Mouse (Mus musculus) MEL (cell line): Measurements from ENCODE around the gene Tank. TPM values are rescaled to one million over a fixed set of nuclear protein-coding genes. Genes with fewer than 3 reads are reported as not detected.

ENCODE experiments used
- DNase-seq: peaks from one replicate; pipeline ENCODE4 v3.0.0; 2011; ENCODE audit warnings: low read depth, low spot score
- H3K27ac ChIP-seq: 2 replicates; pipeline ENCODE4 v1.5.1; 2012; ENCODE audit warnings: low read depth, mild to moderate bottlenecking, control low read depth, low read length, moderate library complexity; ENCODE audit not compliant: control insufficient read depth
- H3K27me3 ChIP-seq, 2 experiments: fragments of 150-350 bp in 1 of 2; sonication (generic) in 1 of 2; 2 replicates each; pipeline ENCODE4 v1.6.1; 2012; ENCODE audit warnings: low read length in 2 of 2, mild to moderate bottlenecking in 2 of 2, improper control_type of control experiment in 1 of 2, moderate library complexity in 1 of 2; ENCODE audit not compliant: insufficient read depth in 2 of 2, control insufficient read depth in 1 of 2
- H3K36me3 ChIP-seq, 2 experiments: 2 replicates each; pipeline ENCODE4 v1.6.1; 2012 to 2014; ENCODE audit warnings: low read length in 2 of 2, improper control_type of control experiment in 1 of 2, inconsistent platforms in 1 of 2, mild to moderate bottlenecking in 1 of 2; ENCODE audit not compliant: insufficient read depth in 2 of 2, control insufficient read depth in 1 of 2
- H3K4me1 ChIP-seq, 2 experiments: fragments of 150-350 bp in 1 of 2; sonication (generic) in 1 of 2; 2 replicates each; pipeline ENCODE4 v1.6.1; 2012; ENCODE audit warnings: low read length in 2 of 2, improper control_type of control experiment in 1 of 2, mild to moderate bottlenecking in 1 of 2; ENCODE audit not compliant: insufficient read depth in 2 of 2, control insufficient read depth in 1 of 2
- H3K4me3 ChIP-seq, 2 experiments: fragments of 150-350 bp in 1 of 2; sonication (generic) in 1 of 2; 2 replicates each; pipeline ENCODE4 v1.5.1; 2012; ENCODE audit warnings: low read depth in 2 of 2, low read length in 2 of 2, mild to moderate bottlenecking in 2 of 2, moderate library complexity in 2 of 2, control low read depth in 1 of 2, improper control_type of control experiment in 1 of 2; ENCODE audit not compliant: control insufficient read depth in 1 of 2, insufficient read depth in 1 of 2
- H3K79me2 ChIP-seq: 2 replicates; pipeline ENCODE4 v1.6.1; 2012; ENCODE audit warnings: mild to moderate bottlenecking, low read length, moderate library complexity; ENCODE audit not compliant: control insufficient read depth, poor library complexity, insufficient read depth
- H3K9ac ChIP-seq: 2 replicates; pipeline ENCODE4 v1.6.1; 2012; ENCODE audit warnings: low read depth, mild to moderate bottlenecking, control low read depth, low read length, moderate library complexity; ENCODE audit not compliant: control insufficient read depth, poor library complexity, severe bottlenecking
- H3K9me3 ChIP-seq: fragments of 150-350 bp; sonication (generic); replicated peaks from 2 replicates; pipeline ENCODE4 v1.6.1; 2012; ENCODE audit warnings: mild to moderate bottlenecking, low read length, improper control_type of control experiment, moderate library complexity; ENCODE audit not compliant: insufficient read depth
- CHD2 ChIP-seq: IDR thresholded peaks from 2 replicates; pipeline ENCODE4 v1.6.1; 2011; ENCODE audit warnings: low read length, improper control_type of control experiment
- E2F4 ChIP-seq: IDR thresholded peaks from 2 replicates; pipeline ENCODE4 v1.6.1; 2011; ENCODE audit warnings: low read depth, low read length, improper control_type of control experiment, borderline replicate concordance
- ELF1 ChIP-seq: IDR thresholded peaks from 2 replicates; pipeline ENCODE4 v1.6.1; 2014; ENCODE audit warnings: low read depth, mild to moderate bottlenecking, inconsistent platforms, low read length, improper control_type of control experiment, moderate library complexity
- EP300 ChIP-seq, 2 experiments: IDR thresholded peaks; 2 replicates each; pipeline ENCODE4 v1.6.1; 2011; ENCODE audit warnings: improper control_type of control experiment in 2 of 2, low read length in 2 of 2, low read depth in 1 of 2, mild to moderate bottlenecking in 1 of 2
- KAT2A ChIP-seq: conservative IDR thresholded peaks from 2 replicates; pipeline ENCODE4 v1.6.1; 2012; ENCODE audit warnings: low read depth, low read length, improper control_type of control experiment, inconsistent platforms
- MAFK ChIP-seq: IDR thresholded peaks from 2 replicates; pipeline ENCODE4 v1.6.1; 2011; ENCODE audit warnings: low read depth, mild to moderate bottlenecking, low read length, improper control_type of control experiment, borderline replicate concordance
- MAX ChIP-seq: IDR thresholded peaks from 2 replicates; pipeline ENCODE4 v1.6.1; 2011; ENCODE audit warnings: low read length, improper control_type of control experiment
- MAZ ChIP-seq: IDR thresholded peaks from 2 replicates; pipeline ENCODE4 v1.6.1; 2012; ENCODE audit warnings: low read depth, mild to moderate bottlenecking, inconsistent platforms, low read length, improper control_type of control experiment
- MEF2A ChIP-seq: IDR thresholded peaks from 2 replicates; pipeline ENCODE4 v1.6.1; 2014; ENCODE audit warnings: low read depth, mild to moderate bottlenecking, inconsistent platforms, low read length, improper control_type of control experiment; ENCODE audit not compliant: poor library complexity, insufficient replicate concordance, severe bottlenecking; ENCODE audit errors: extremely low read depth
- MXI1 ChIP-seq: IDR thresholded peaks from 2 replicates; pipeline ENCODE4 v1.6.1; 2011; ENCODE audit warnings: mild to moderate bottlenecking, low read depth, low read length, improper control_type of control experiment
- NELFE ChIP-seq: IDR thresholded peaks from 2 replicates; pipeline ENCODE4 v1.6.1; 2011; ENCODE audit warnings: low read depth, low read length, improper control_type of control experiment
- NRF1 ChIP-seq: IDR thresholded peaks from 2 replicates; pipeline ENCODE4 v1.6.1; 2014; ENCODE audit warnings: low read depth, mild to moderate bottlenecking, inconsistent platforms, low read length, improper control_type of control experiment, moderate library complexity; ENCODE audit not compliant: poor library complexity, insufficient read depth, severe bottlenecking
- POLR2A ChIP-seq, 2 experiments: IDR thresholded peaks; 2 replicates each; pipeline ENCODE4 v1.6.1; 2011 to 2012; ENCODE audit warnings: low read length in 2 of 2, mild to moderate bottlenecking in 2 of 2, control low read depth in 1 of 2, improper control_type of control experiment in 1 of 2, low read depth in 1 of 2, moderate library complexity in 1 of 2; ENCODE audit not compliant: control insufficient read depth in 1 of 2, insufficient read depth in 1 of 2, poor library complexity in 1 of 2
- POLR2AphosphoS2 ChIP-seq: IDR thresholded peaks from 2 replicates; pipeline ENCODE4 v1.6.1; 2011; ENCODE audit warnings: low read length, improper control_type of control experiment
- POLR2AphosphoS5 ChIP-seq: IDR thresholded peaks from 2 replicates; pipeline ENCODE4 v1.6.1; 2012; ENCODE audit warnings: low read depth, borderline replicate concordance, mild to moderate bottlenecking, inconsistent platforms, low read length, moderate library complexity, mixed read lengths
- RAD21 ChIP-seq: IDR thresholded peaks from 2 replicates; pipeline ENCODE4 v1.6.1; 2011; ENCODE audit warnings: mild to moderate bottlenecking, low read depth, low read length, improper control_type of control experiment
- RCOR1 ChIP-seq: IDR thresholded peaks from 2 replicates; pipeline ENCODE4 v1.6.1; 2012; ENCODE audit warnings: low read depth, mild to moderate bottlenecking, inconsistent platforms, low read length, improper control_type of control experiment
- SIN3A ChIP-seq: IDR thresholded peaks from 2 replicates; pipeline ENCODE4 v1.6.1; 2012; ENCODE audit warnings: low read length, improper control_type of control experiment, inconsistent platforms
- TBP ChIP-seq: IDR thresholded peaks from 2 replicates; pipeline ENCODE4 v1.8.0; 2011; ENCODE audit warnings: low read depth, low read length, improper control_type of control experiment
- USF1 ChIP-seq: IDR thresholded peaks from 2 replicates; pipeline ENCODE4 v1.6.1; 2014; ENCODE audit warnings: low read depth, mild to moderate bottlenecking, inconsistent platforms, low read length, improper control_type of control experiment, moderate library complexity
- ZC3H11A ChIP-seq: IDR thresholded peaks from 2 replicates; pipeline ENCODE4 v1.6.1; 2012; ENCODE audit warnings: low read depth, mild to moderate bottlenecking, inconsistent platforms, low read length, improper control_type of control experiment
- ZMIZ1 ChIP-seq: IDR thresholded peaks from 2 replicates; pipeline ENCODE4 v1.6.1; 2012; ENCODE audit warnings: low read depth, mild to moderate bottlenecking, inconsistent platforms, low read length, improper control_type of control experiment, moderate library complexity
- ZNF384 ChIP-seq: IDR thresholded peaks from 2 replicates; pipeline ENCODE4 v1.6.1; 2012; ENCODE audit warnings: low read depth, mild to moderate bottlenecking, inconsistent platforms, low read length, improper control_type of control experiment
- polyA plus RNA-seq, 2 experiments: library from polyadenylated mRNA; stranded (reverse) in 1 of 2; unstranded in 1 of 2; fragments of >175 nt in 1 of 2; fragments of >200 nt in 1 of 2; gene quantifications; 2 replicates each; pipeline versions ENCODE4 v1.2.1 to v1.2.4; 2012; ENCODE audit warnings: low replicate concordance in 2 of 2, low read depth in 1 of 2; ENCODE audit not compliant: insufficient read length in 2 of 2, insufficient read depth in 1 of 2, missing spikeins in 1 of 2
- total RNA-seq: library from RNA; depleted of rRNA; stranded (reverse); fragments of 300-350 nt; gene quantifications from 2 replicates; pipeline ENCODE4 v1.2.3, GENCODE M21; 2012

The Tank gene
- total and polyA plus RNA-seq, 3 experiments = 27.0 to 96.7 (median 27.4) TPM

DNA sequence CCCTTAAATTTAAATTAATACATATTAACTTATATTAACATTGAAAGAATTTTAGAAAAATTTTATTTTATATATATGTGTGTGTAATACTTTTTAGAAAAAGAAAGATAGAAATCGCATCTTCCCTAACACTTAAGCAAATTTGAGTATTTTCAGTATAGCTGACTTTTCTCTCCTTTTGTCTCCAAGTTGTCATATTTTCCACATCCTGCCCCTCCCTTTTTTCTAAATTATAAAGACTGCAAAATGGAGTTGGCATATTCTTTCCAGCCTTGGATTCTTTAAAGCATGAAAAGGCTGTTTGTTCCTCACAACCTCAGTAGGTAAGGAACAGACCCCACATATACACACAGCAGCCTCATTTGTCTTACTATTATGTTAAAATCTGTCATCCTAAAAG, 56.7 kb downstream of the Tank start:
- Histone ChIP-seq H3K4me1 (no peaks in the 10 kb centered on the region), H3K4me3 (no peak overlapping the region)
- TF ChIP-seq EP300 (IDR thresholded peaks at IDR 0.05; ENCODE audit: low read depth in 1 of 2, low read length in 2 of 2) (no peak), TBP (no peak), ELF1 (no peak), CHD2 (no peak), MAZ (no peak), POLR2A (IDR thresholded peaks at IDR 0.05; ENCODE audit: control insufficient read depth in 1 of 2, insufficient read depth in 1 of 2, low read depth in 1 of 2, low read length in 2 of 2, poor library complexity in 1 of 2) (no peak), RCOR1 (no peak), ZNF384 (no peak), ZMIZ1 (no peak), POLR2AphosphoS2 (no peak), NELFE (no peak), POLR2AphosphoS5 (no peak), MEF2A (no peak), ZC3H11A (no peak), MXI1 (no peak)
- TF ChIP-seq, all 39 proteins: peak for 0
- Histone ChIP-seq H3K9ac (no peak overlapping the region), H3K27me3 (no peaks in the 10 kb centered on the region), H3K9me3 (no peaks in the 10 kb centered on the region), H3K79me2 (no peaks in the 10 kb centered on the region), H3K36me3 (peaks cover 0 to 22% of the 10 kb centered on the region in 2 experiments; a peak in 3 of 4 replicates), H3K27ac (no peak overlapping the region)
- no peak for DNase-seq

DNA sequence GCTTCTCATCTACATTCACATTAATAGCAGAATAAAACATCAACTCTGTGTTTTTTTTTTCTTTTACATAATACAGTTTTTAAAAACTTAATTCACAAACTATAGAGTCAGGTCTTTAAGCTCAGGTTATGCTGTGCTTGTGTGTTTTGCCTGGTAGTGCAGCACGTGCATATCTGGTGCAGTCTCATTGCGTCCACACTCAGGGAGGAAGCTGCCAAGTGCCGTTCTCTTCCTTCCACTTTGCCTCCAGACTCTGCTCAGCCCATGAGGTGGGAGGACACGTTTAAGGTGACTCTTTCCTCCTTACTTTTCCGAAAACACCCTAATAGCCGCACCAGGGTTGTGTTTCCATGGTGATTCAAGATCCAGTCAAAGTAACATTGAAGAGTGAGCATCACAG, 59.8 kb downstream of the Tank start:
- TF ChIP-seq POLR2AphosphoS2 (no peak), MAX (no peak), E2F4 (no peak), RAD21 (no peak), SIN3A (no peak), MAFK (no peak), USF1 (no peak), KAT2A (no peak), NRF1 (no peak)
- Histone ChIP-seq H3K36me3 (peaks cover 0 to 24% of the 10 kb centered on the region in 2 experiments; a peak in 2 of 4 replicates), H3K79me2 (no peaks in the 10 kb centered on the region), H3K9me3 (no peaks in the 10 kb centered on the region), H3K27me3 (no peaks in the 10 kb centered on the region), H3K27ac (no peak overlapping the region), H3K9ac (no peak overlapping the region), H3K4me3 (no peak overlapping the region), H3K4me1 (no peaks in the 10 kb centered on the region)
- DNase-seq = no peak
